Mouse (Mus musculus) cerebellum, postnatal 36 days (tissue): ENCODE data around the gene Pkhd1.
"Not testable (repeated sequence)": the region's sequence is repeated elsewhere in the genome, so short reads cannot be mapped to it uniquely, and the experiment has no call there.

Experiments used
- DNase-seq, 2 experiments: peaks; one replicate each; pipeline ENCODE4 v3.0.0; 2021 to 2022; ENCODE audit warnings: mixed read lengths in 2 of 2

The Pkhd1 gene

DNA sequence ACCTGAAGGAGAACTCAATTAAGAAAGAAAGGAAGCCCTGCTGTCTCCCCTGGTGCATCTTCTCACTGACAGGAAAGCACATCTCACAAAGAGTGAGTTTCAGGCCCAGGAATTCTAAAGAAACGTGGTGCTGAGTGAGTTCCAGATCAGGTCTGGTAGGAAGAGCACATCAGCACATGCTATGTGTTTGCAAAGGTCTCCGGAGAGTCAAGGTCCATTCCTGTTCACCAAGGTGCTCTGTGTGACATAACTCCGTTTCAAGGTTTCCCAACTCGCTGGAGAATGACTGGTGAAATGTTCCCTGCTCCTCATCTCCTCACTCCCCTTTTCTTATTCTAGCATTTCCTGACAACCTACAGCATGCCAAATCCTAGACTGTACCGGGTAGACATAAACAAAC, 357.5 kb downstream of the Pkhd1 start:
- DNase-seq, result no peak

GRCm38 (mm10) chr1:20248169-20248568, 369.7 kb downstream of the Pkhd1 start:
- no peak for DNase-seq

DNA sequence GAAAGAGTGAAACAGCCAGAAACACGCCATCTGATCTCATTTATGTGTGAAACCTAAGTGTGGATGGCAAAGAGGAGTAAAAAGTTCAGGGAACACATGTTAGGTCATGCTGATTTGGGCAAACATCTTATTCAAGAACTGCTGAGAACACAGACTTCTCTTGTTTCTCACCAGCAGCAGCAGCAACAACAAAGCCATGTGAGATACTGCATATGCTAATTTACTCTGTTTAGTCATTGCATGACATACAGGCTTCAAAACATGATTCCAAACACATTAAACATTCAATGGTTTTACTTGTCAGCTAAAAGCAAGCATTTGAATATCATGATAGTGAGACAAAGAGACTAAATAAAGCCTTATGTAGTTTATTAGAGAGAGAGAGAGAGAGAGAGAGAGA, 401.2 kb downstream of the Pkhd1 start:
- DNase-seq, result no peak

DNA sequence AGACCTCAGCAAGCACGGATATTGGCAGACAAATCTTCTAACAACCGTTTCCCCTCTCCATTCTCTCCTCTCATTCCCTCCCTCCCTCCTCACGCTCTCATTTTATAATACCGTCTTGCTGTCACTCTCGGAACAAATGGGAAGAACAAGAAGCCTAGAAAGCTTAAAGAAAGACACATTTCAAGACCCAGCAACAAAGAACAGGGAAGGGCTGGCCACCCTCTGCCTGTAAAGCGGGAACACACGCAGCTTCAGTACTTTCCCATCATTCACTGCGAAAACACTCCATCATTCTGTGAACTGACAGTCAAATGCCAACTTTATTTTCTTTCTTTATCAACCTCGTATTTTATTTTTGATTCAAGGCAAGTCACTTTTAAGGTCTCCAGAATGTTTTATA, 427.4 kb downstream of the Pkhd1 start:
- DNase-seq, result no peak

DNA sequence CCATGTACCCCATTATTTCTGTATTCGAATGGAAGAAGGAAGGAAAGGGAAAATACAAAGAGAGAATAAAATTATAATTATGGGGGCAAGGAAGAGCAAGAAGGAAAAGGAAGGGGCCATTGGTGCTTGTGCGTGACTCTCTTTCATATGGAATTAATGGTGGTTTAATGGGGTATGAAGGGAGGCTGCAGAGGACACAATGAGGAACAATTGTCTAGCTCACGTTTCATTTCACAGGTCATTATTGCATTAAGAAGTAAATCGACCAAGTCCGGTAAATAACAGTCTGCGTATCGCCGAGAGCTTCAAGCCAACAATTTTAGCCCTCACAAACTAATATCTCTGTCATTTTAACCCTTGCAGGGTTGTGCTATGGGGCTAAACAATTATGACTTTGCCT, 437.7 kb downstream of the Pkhd1 start:
- DNase-seq, result no peak

DNA sequence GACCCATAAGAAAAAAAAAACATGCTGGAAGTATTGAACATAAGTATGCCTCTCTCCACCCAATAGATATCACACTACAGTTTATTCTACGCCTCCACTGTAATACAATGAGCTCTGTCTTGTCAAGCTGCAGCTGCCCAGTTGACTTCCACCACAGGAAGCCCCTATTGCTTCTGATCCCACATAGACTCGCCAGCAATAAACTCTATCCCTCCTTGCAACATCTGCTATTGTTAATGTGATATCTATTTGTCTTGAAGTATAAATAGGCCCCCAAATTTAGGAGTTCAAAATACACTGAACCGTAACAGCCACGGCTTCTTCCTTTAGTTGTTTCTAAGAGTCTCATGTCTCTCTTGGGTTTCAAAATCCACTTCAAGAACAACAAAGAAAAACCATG, 446.7 kb downstream of the Pkhd1 start:
- DNase-seq, result no peak

- DNase-seq, result not testable (repeated sequence)
These were observed 467.2 kb downstream of the Pkhd1 start for GRCm38 (mm10) chr1:20150627-20151026.

DNA sequence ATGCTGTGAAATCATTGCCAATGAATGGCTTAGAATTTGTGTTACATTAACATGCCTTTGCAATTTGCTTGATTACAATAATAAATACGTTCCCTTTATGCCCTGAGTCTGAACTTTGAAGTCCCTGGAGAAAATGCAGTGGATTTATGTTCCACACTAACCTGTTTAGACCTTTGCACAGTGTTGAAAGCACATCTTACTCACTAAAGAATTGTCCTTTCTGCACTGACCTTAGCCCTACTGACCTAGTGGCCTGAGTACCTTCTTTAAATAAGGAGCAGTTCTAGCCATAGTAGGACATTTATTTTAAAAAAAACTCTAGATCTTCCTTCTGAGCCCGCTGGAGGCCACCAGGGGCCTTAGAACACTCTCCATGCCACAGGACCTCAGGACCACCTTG, 467.8 kb downstream of the Pkhd1 start:
- DNase-seq, result no peak

- DNase-seq, result no peak
These were observed 481.7 kb downstream of the Pkhd1 start for GRCm38 (mm10) chr1:20136205-20136604.

DNA sequence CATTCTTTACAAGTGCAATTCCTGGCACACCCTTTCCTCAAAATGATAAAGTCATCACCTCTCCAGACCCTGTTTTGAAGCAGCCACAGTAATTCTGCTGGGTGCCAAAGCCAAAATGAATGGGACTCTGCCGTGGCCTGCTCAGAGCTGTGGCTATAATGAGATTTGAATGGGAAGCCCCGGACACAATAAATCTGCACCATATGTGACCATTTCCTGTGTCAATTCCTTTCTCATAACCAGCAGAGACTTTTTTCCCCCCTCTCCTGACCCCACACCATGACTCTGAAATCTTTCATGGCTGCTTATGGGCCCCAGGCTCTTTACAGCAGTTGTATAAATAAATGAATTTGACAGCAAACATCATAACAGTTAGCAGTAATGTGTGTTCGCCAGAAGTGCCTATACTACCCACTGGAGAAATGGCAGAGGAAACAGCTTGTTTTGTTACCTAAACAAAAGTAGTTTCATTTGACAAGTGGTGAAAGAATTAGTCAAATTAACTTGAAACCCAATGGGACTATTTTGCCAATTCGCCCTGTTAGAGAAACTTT, 482.7 kb downstream of the Pkhd1 start:
- DNase-seq, result no peak

GRCm38 (mm10) chr1:20133636-20134035, 484.2 kb downstream of the Pkhd1 start:
- no peak for DNase-seq

DNA sequence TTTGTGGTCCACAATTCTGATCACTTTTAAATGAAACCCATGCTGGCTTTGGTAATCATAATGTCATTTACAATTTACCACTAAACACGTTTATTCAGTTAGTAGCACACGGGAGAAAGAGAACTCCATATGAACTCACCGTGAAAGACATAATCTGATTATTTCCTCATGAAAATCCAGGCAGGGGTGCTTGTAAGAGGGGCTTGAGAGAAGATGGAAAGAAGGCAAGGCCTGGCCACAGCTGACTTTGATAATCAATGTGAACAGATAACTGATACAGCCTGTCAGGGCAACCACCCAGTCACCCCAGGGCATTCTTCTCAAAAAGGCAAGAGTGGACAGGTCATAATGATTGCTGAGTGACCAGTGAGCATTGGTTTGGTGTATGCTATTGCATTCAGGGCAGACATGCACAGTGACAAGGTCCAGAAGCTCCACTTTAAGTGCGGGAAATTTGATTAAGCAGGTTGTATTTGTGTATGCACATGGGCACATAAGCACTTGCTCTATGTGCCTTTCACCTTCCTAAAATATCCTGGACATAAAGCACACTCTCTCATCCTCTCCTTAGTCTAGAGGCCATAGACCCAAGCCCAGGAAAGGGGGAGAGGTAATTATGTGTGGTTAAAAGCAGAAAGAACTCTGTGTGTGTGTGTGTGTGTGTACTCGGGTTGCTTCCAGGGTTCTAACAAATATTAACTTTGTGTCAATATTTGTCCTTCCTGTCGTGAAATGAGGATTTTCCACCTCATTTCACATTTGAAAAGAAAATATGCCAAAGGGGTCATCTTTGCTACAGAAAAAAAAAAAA, 485.9 kb downstream of the Pkhd1 start:
- DNase-seq, result no peak

DNA sequence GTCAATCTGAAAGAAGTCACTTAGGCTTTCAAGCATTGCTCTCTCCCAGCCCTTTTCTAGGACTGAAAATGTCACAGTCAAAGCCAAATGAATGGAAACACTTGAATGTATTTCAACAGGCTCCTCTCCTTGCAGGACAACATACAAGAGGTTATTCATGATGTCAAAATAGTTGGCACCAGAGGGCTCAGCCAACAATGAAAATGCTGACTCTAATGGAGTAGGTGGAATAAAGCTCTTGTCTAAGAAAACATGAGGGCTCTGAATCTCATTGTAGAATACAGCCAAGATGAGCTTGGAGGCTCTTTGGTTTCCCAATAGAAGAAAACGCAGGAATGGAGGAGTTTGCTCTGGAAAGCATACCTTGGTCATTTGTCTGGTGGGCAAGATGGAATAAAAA, 500.5 kb downstream of the Pkhd1 start:
- no peak for DNase-seq

DNA sequence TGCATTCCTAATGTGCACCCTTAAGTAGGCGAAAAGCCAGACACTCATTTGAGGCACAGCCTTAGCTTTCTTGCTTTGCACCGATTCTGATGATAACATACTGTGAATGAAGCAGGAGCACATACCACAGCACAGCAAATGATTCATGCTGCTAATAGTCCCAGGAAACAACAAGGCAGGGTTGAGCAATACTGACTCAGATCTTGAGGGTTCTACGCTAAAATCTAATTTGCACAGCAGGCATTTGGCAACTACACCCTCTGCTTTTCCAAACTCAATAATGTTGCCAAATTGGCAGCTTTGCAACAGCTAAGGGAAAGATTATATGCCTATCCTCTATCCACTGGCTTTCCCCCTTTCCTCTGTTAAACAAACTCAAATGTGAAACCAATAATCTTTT, 548.1 kb downstream of the Pkhd1 start:
- DNase-seq, result peak in 1 of 2 experiments; percentile 2

DNA sequence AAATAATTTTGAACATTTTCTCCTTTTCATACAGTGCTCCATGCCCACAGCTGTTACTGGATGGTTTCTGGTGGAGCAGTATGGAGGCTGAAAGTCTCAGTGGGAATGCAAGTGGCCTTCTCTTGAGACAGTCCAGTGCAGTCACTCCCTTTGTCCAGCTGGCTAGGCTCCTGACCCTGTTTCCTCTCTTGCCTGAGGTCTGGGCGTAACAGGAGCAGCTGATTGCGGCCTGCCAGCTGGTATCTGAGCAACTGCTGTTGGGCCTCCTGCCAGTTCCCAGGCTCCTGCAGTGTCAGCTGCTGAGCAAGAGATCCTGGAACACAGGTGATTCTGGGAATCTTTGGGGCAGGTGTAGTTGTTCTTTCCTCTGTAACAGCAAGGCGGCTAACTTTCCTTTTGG, 559.6 kb downstream of the Pkhd1 start:
- peak; percentile 3 to 16 for DNase-seq

- no peak for DNase-seq
These were observed 578.5 kb downstream of the Pkhd1 start for GRCm38 (mm10) chr1:20039389-20039788.

DNA sequence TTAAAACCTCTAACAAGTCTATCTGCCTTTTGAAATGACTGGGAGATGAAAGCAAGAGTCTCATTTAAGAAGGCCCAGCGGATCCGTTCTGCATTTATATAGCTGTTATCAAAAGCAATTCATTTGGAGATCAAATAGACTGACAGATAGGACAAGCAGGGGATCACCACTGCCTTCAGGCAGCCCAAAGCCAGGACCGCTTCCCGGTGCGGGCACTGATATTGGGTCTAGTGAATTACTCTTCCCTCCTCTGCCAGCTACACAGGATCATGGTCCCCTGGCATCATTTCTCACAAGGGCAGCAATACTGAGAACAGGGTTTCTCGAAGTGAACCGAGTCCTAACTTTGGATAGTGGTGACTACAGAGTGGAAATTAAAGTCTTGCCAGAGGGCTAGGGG, 582.6 kb downstream of the Pkhd1 start:
- DNase-seq, result no peak

- DNase-seq, result no peak
These were observed 599.5 kb downstream of the Pkhd1 start for GRCm38 (mm10) chr1:20018198-20018925.

DNA sequence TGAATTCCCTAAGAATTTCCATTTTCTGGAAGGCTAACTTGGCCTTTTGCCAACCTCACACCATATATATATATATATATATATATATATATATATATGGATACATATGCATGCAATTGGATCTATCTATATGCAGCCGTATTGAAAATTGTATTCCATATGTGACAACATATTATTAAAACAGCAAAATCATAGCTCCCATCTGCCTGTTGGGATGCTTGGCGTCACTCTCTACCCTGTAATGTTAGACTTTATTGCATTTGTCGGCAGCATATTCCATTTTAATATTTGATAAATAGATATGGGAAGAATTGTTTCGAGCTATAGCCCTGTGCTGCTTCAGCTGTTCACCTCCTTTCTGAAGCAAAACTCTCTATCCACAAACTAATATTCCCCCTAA, 600.2 kb downstream of the Pkhd1 start:
- DNase-seq, result no peak
